Mouse (Mus musculus) kidney, adult 2 months (tissue): ENCODE data around the gene Spock1.

ENCODE experiments used
- CTCF ChIP-seq: fragments of 200-500 bp; conservative IDR thresholded peaks from 2 replicates; pipeline ENCODE4 v1.5.1; 2011; ENCODE audit warnings: low read depth, mild to moderate bottlenecking, control low read depth, low read length, moderate library complexity, mixed read lengths; ENCODE audit not compliant: insufficient read depth, insufficient read length
- POLR2A ChIP-seq: fragments of 200-500 bp; IDR thresholded peaks from one replicate; pipeline ENCODE4 v1.6.1; 2011; ENCODE audit warnings: low read depth, low read length, control low read depth

DNA sequence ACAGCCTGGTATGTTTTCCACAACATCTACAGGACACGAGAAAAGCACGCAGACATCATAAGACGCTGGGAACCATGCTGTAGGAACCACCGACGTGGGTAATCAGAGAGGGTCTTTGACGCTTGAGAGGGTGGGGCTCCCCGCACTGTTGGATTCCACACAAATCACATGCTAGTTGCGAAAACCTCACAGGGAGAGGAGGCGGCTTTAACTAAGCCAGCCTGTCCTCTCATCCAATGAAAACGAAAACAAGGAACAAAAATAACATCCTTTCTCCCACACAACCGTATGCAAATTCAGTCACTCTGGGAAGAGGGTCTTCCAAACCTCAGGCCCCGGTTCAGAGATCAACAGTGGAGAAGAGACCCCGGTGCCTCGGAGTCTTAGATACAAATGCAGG, 479.3 kb downstream of the Spock1 start:
- TF ChIP-seq CTCF (no peak), POLR2A (no peak)
